Mouse (Mus musculus) bone marrow macrophage, adult 2 months (primary cell): ENCODE results near the gene Rad54l.

Experiments used
- CTCF ChIP-seq: IDR thresholded peaks from 2 replicates; pipeline ENCODE4 v1.5.1; 2012; ENCODE audit warnings: low read depth, mild to moderate bottlenecking, low read length, moderate library complexity
- POLR2A ChIP-seq: IDR thresholded peaks from 2 replicates; pipeline ENCODE4 v1.6.1; 2012; ENCODE audit warnings: mild to moderate bottlenecking, low read depth, low read length, borderline replicate concordance

GRCm38 (mm10) chr4:116143317-116143811 lies 19.9 kb upstream of the Rad54l start:
- TF ChIP-seq POLR2A, result no peak
- TF ChIP-seq CTCF, result no peak
